Mouse (Mus musculus) retina, embryonic 14.5 days (tissue): ENCODE data around the gene Gm4491.

Experiments used
- DNase-seq: peaks from one replicate; pipeline ENCODE4 v3.0.0-alpha.2; 2015; ENCODE audit warnings: low spot score

The Gm4491 gene

DNA sequence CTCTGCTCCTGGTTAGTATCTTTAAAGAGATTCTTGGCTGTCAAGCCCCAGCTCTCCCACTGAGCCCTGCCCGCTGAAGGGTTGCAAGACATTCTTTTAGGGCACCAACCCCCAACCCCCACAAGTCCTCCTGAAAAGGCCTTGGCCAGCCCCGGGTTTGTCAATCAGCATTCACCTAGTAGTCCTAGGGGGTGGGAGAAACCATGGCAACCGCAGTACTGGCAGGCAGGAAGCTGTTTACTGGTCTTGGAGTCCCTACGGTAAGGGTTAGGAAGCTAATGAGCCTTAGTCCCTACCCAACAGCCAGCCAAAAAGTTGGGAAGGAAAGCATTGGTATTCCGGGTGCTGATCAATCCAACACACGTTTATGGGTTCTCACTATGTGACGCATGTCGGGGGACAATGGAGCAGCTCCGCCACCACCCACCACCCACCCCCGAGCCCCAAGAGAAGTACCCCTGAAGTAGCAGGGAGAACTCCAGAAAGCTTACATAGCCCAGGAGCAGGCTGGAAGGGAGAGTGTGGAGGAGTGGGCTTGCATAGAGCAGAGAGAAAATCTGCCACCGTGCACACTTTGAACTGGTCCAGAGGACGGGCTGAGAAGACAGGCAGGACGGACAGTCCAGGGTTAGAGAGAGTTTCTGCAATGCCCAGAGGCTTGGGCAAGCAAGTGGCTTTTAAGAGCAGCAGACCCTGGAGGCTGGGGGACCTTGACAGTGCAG, at the start of gene Gm4491:
Gm4491 (minus strand) TSS at position 61 of the 722 bp plus-strand sequence.
- peak; percentile 25 for DNase-seq

DNA sequence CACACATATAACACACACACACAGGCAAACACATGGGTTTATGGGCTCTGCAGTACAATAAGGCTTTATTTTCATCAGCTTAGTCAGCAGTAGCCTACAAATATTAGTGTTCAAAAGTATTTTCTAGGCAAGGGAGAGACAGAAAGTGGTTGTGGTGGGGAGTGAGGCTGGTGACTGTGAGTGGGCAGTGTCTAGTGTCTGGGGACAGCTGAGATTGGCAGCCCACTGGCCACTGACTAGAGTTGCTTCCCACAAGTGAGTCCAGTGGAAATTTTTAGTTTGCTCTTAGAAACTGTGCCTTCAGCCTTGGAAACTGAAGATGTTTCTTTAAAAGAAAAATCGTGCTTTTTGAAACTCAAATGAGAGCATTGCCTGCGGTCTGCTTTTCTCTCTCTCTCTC, 46.1 kb upstream of the Gm4491 start:
- no peak for DNase-seq

GRCm38 (mm10) chr14:57161201-57161600, 45.5 kb upstream of the Gm4491 start:
- no peak for DNase-seq

- DNase-seq = no peak
Observed at GRCm38 (mm10) chr14:57154916-57155315, 39.2 kb upstream of the Gm4491 start.

DNA sequence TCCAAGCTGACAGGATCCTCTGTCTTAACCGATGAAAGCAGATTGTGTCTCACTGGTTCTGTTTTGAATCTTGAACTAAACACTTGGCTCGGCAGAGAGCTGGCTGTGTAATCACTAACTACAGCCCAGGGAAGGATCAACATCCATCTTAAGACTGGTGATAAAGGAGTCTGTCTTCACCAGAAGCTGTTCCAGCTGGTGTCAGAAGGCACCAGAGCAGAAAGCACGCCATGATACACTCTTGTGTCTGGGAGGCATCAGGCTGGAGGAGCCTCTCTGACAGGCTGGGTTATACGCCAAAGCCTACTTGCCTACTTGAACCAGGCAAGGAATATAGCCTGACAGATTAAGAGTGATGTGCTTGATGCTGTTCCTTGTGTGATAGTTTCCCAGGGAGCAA, 30.1 kb upstream of the Gm4491 start:
- no peak for DNase-seq

DNA sequence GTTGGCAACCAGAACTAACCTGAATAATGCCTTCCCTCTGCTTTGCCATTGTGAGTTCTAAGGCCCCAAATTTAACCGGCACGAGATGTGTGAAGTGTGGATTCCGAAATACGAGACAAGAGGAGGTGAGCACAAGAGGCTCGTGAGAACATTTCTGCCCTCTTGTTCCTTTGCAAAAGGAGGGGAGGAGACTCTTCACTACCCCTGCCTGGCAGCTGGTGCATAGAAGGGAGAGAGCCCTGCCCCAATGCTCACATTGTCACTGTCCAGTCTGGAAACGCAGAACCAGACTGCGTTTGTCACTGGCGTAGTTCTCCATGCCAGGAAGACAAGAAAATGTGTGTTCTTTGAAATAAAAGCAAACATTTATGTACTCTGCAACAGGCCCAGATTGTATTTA, 19.6 kb upstream of the Gm4491 start:
- no peak for DNase-seq

GRCm38 (mm10) chr14:57133161-57133661, 17.5 kb upstream of the Gm4491 start, which contains the start of gene Gjb6:
Gjb6 (minus strand) TSS chr14:57133611.
- peak; percentile 22 for DNase-seq

DNA sequence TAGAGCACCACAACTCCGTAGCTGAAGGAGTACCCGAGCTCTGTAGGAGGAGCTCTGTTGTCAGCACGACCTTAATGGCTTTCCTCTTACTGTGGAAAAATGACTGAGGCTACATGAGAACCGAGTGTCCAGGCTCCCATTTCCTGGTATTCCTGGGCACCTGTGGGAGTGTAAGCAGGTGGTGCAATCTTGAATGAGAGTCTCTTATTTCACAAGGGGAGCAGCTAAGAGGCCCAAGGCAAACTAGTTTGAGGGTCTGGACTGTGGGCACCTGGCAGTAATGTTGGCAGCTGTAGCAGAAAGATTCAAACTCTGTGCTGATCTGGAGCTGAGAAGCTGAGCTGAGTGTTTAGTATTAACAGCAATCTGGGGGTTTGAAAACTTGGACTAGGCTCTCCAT, 11.7 kb upstream of the Gm4491 start:
- DNase-seq = no peak

DNA sequence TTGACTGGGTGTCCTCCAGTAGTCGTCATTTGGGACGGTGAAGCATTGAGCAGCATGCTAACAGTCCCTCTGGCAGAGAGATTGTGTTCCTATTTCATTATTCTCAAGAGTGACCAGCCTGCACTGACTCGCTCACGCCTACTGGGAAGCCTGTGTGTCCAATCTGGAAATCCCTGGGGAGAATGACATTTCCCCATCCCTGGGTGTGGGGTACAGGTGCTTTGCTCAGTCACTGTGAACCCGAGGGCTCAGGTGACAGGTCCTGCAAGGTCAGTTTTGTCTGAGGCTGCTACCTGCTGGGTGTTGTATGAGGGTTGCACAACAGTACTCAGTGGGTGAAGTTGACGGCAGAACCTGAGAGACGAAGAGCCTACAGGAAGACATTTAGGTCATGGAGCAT, 6.6 kb upstream of the Gm4491 start:
- no peak for DNase-seq

DNA sequence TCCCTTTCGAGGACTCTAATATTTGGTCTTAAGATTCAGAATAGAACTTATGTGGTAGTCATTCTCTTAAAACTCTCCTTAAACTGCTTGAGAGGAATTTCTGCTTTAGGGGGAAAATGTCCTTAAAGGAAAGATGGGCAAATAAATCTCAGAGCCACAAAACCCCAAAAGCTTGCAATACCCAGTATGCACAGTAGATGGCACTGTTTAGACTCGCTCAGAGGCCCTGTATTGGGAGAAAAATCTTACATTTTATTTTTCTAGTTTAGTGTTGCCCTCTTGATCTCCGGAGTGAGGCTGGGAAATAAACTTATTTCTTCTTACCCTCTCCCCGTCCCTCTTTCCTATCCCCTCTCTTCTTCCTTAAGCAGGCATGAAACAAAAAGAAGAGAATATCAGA, 6.5 kb downstream of the Gm4491 start:
- peak; percentile 87 for DNase-seq

- DNase-seq = no peak
Observed at GRCm38 (mm10) chr14:57107916-57108315, 7.8 kb downstream of the Gm4491 start.

DNA sequence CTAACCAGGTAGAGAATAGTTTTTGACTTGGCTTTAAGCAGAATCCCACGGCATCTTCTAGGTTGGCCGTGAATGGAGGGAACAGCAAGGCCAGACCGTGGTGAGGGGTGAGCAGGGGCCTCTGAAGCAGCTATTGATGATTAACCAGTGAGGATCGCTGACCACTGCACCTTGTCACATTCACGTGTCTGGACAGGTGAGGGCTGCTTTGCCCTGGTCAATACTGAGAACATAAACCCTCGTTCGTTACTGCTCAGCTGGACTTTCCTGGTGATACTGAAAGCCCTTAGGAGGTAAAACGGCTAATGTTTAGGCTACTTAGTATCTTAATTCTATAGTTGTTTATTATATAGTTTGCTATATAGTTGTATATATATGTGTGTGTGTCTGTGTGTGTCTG, 8.6 kb downstream of the Gm4491 start:
- DNase-seq = no peak

DNA sequence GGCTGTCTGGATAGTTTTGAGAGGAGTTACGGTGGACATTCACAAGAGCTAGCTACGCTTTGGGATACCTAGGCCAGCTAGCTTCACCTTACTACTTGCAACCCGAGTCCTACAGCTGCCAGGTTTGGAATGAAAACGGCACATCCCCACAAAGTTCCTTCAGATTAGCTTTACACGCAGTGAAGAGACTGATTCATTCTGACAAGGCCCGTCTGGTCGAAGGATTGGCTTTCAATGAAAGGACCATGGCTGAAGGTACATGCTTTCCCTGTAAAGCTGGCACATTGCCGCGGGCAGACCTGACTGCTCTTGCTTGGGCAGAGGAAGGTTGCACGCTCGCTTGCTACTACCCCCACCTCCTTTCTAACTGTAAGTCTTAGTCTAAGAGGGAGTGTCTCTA, 10.0 kb downstream of the Gm4491 start:
- no peak for DNase-seq

- no peak for DNase-seq
Observed at GRCm38 (mm10) chr14:57105111-57105510, 10.6 kb downstream of the Gm4491 start.

- peak; percentile 59 for DNase-seq
Observed at GRCm38 (mm10) chr14:57104106-57105023, 11.3 kb downstream of the Gm4491 start, which contains the start of gene Gjb2. Gjb2 (minus strand) TSS chr14:57104702.

- DNase-seq = no peak
Observed at GRCm38 (mm10) chr14:57103711-57104105, 12.0 kb downstream of the Gm4491 start.

GRCm38 (mm10) chr14:57103121-57103520, 12.6 kb downstream of the Gm4491 start:
- no peak for DNase-seq

GRCm38 (mm10) chr14:57101623-57102022, 14.1 kb downstream of the Gm4491 start:
- no peak for DNase-seq

DNA sequence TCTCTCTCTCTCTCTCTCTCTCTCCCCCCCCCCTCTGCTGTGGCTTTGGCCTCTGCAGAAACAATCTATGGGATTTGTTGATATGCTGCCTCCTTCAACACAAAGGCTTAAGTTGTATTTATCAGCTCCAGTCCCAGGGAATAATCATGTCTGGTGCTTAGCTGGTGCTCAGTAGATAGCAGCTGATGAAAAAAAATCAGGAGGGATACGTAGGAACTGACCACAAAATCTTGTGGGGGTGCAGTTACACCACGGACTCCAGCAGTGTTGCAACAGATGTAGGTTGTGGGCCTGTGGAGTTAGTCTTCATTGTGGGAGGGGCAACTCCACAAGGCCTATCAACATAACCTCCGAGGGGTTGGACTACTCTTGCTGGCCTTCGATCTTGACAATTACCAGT, 19.8 kb downstream of the Gm4491 start:
- no peak for DNase-seq

DNA sequence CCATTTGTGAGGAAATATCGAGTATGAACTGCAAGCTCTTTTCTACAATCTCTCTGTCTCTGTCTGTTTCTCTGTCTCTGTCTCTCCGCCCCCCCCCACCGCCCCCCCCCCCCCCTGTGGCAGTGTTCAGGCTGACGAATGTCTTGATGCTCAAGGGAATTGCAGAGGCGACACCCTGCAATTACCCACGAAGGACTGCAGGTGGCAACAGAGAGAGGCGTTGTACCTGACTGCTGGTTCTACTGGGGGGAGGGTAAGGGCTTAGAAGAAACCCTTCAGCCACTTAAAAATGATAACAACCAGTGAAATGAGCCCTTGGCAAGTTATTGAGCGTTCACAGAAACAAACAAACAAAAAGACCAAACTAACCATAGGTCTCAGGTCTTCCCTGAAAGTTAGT, 22.7 kb downstream of the Gm4491 start:
- peak; percentile 73 for DNase-seq

- no peak for DNase-seq
Observed at GRCm38 (mm10) chr14:57090001-57090400, 25.7 kb downstream of the Gm4491 start.

- DNase-seq = no peak
Observed at GRCm38 (mm10) chr14:57089107-57089506, 26.6 kb downstream of the Gm4491 start.

DNA sequence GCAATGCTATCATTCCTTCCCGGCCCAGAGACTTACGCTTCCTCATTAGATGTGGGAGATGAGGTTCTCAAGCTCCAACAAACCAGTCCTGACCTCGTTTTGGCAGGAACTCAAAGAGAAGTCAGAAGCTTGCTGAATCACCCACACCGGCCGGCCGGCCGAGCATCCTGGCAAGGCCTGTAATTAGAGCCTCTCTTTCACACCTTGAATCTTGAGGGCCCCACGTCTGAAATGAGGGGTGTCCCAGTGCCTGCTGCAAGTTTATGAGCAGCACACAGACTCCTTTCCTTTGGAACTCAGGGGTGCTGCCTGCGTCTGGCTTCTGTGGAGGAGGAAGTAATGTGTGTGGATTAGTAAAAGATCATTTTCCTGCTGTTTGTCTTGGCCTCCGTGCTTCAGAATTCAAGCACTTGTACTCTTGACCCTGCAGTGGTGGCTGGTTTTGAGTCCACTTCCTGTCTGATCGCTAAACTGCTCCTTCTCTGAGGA, 31.5 kb downstream of the Gm4491 start:
- no peak for DNase-seq
